Mouse (Mus musculus): ENCODE data around the gene Ap2a1.

The Ap2a1 gene

DNA sequence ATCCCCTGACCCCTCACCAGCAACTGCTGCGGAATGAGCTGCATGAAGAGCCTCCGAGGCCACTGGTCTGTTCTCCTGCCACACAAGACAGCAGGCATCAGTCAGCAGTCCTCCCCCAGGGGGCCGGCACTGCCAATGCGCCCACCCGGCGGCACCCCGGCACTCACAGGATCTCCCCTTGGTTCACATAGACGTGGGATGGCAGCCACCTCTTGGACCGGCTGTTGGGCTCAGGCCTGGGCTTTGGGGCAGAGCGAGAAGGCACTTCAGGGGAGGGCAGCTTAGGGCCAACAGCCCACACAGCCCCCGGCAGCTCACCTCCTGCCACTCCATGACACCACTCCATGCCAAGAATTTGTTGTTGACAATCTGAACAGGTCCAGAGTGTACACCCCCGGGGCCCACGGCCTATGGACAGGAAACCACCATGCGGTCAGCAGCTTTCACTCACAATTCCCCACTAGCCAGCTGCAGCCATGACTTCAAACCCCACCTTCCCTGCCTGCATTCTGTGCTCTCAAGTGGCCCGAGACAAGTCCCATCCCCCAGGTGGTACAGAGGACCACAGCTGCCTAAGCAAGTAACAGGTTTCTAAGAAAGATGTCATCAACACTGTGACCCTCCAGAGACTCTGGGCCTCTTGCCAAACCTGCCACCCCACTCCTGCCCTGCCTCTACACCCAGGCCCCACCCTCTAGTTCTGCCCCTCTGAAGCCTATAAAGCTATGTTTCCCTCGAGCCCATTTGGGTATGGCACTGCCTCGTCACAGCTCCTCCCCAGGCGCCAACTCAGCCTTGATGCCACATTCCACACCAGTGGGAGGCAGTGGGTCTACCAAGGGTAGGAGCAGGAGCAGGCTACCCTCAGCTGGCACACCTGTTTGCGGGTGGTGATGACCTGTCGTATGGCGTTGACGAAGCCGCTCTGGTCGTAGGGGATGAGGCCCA, 64.4 kb downstream of the Ap2a1 start:
- no peak for DNase-seq (ENCODE audit: low spot score in 2 of 2)

DNA sequence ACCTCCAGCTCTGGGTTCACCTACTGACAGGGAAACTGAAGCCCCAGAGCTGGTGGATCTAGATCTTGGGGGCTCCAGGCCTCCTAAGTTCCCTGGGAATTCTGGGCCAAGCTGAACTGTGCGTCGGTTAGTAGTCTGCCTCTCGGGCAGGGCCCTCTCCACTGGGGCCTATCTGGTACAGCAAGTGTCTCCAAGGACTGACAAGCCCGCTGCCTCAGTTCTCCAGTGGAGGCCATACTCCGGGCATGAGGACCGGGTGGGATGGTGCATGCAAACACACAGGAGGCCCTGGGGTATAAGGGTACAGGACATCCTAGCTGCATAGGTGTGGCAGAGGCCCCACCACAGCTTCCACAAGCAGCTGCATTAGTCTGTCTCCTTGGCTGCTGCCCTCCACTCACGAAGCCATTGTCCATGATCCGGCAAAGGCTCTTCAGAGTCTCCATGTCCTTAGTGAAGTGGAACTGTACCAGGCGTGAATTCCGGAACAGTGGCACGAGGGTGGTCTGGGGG, 65.3 kb downstream of the Ap2a1 start:
- no peak for DNase-seq (ENCODE audit: low spot score in 2 of 2)

DNA sequence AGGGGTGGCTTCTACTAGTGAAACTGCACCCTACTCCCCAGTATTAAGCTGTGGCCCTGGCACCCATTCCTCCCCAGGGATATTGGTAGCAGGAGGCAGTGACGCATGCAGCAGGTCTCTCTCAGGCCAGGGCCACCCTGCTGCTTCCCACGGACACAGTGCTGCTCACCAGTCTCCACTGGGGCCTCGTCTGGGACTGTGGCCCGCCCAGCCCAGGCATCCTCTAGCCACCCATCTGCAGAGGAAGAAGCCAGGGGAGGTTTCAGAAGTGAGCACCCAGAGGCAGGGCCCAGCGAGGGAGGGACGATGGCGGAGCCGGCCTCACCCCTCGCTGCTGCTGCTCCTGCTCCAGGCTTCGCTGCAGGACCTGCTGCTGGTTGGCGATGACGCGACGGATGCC, 66.1 kb downstream of the Ap2a1 start:
- DNase-seq (ENCODE audit: low spot score in 2 of 2) = no peak

- DNase-seq (ENCODE audit: low spot score in 2 of 2) = no peak
Observed at GRCm38 (mm10) chr7:44862434-44862833, 66.9 kb downstream of the Ap2a1 start.

DNA sequence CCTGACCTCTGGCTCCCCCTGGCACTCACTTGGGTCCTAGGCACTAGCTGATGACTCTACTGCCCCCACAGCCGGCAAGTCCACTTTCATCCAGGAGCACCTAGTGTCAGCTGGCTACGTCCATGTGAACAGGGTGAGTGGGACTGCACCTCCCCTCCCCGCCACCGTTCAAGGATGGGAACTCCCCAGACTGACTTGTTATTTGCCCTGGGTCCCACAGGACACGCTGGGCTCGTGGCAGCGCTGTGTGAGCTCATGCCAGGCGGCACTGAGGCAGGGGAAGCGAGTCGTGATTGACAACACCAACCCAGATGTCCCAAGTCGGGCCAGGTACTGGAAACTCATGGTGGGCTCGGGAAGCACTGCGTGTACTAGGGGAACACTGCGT, 67.9 kb downstream of the Ap2a1 start:
- no peak for DNase-seq (ENCODE audit: low spot score in 2 of 2)

- peak in 1 of 2 experiments; percentile 75 for DNase-seq (ENCODE audit: low spot score in 2 of 2)
Observed at GRCm38 (mm10) chr7:44860576-44861428, 68.5 kb downstream of the Ap2a1 start.

GRCm38 (mm10) chr7:44859896-44860295, 69.4 kb downstream of the Ap2a1 start:
- DNase-seq (ENCODE audit: low spot score in 2 of 2) = no peak

GRCm38 (mm10) chr7:44857905-44858304, 71.4 kb downstream of the Ap2a1 start:
- peak in 1 of 2 experiments; percentile 48 for DNase-seq (ENCODE audit: low spot score in 2 of 2)

- DNase-seq (ENCODE audit: low spot score in 2 of 2) = peak; percentile 80 to 84
Observed at GRCm38 (mm10) chr7:44857042-44857552, 72.2 kb downstream of the Ap2a1 start, which contains the start of gene Pnkp. Pnkp (plus strand) TSS chr7:44857139.

DNA sequence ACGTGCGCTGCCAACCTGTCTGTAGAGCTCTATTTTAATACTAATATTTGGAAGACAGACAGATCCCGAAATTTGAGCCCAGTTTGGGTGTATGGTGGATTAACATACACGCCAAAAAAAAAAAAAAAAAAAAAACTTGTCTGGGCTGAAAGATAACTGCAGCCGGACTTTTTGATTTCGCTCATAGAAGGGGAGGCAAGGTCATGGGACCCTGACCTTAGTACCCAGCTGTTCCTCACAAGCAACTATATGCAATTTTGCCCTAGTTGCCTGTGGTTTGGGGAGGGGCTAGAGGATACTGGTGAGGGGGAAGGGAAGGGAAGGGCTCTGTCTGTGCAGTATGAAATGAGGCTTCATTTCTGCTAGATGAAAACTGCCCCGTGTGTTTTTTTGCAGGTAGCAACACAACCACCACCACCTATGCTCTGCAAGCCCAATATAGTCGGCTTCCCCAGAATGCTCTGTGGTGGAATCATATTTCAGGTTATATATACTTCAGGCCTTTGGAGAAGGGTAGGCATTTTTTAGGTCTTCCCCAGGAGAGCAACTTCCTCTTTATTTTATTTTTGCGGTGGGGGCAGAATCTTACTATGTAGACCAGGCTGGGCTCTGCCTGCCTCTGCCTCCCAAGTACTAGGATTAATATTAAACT, 72.9 kb downstream of the Ap2a1 start:
- DNase-seq (ENCODE audit: low spot score in 2 of 2) = peak in 1 of 2 experiments; percentile 48

DNA sequence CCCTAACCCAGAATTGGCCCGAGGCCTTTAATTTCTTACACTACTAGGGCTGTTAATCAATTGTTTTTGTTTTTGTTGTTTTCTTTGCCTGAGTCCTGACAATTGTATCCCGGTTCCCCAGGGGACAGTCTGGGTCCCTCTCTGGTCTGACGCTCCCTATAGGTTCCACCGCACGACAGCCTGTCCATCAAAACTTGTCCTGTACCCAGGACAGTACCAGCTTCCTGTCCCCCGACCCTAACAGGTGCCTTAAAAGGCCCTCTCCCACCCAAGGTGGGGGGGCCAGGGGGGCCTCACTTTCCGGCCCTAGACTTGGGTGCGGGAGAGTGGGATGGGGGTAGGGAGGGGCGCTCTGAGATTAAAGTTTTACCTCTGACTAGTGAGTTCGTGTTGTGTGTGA, 74.3 kb downstream of the Ap2a1 start:
- DNase-seq (ENCODE audit: low spot score in 2 of 2) = no peak

- DNase-seq (ENCODE audit: low spot score in 2 of 2) = peak; percentile 73 to 75
Observed at GRCm38 (mm10) chr7:44854356-44855031, 74.8 kb downstream of the Ap2a1 start.

DNA sequence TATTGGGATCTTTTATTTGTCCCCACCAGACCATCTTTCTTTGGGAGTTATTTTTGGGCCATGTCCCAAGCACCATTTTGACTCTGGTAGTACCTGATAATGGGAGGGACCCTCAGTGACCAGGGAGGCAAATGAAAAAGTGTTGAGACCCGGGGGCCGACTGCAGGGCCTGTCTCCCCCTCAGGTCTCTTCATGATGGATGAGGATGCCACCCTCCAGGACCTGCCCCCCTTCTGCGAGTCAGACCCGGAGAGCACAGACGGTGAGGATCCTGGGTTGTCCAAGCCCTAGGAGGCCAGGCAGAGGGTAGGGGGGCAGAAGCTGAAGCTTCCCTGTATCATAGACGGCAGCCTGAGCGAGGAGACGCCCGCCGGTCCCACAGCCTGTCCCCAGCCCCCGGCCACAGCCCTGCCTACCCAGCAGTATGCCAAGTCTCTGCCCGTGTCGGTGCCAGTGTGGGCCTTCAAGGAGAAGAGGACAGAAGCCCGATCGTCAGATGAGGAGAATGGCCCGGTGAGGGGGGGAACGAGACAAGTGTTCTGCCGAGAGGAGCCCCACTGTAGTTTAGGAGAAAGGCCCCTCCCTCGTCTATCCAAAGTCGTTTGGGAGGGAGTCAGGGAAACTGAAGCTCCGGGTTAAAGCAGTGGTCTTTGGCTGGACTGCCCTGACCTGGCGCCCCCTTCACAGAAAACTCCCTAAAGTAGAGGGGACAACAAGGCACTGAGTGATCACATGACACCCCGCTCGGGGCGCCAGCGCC, 75.5 kb downstream of the Ap2a1 start:
- no peak for DNase-seq (ENCODE audit: low spot score in 2 of 2)

DNA sequence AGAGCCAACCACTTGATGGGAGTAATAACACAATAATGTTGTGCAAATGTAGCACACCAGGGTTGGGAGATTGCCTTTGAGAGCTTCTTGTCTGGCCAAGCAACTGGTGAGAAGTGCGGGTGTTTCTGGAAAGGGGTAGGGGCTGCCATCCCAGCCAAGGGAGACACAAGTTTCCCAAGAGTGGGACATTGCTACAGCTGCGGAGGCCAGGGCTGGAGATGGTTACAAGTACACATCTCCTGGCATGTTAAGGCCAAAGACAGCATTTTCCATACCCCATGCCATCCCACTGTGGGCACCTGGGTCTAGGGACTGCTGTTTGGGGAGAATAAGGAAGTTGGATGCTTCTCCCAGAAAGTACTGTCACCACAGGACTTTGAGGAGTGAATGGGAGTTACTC, 76.2 kb downstream of the Ap2a1 start:
- DNase-seq (ENCODE audit: low spot score in 2 of 2) = no peak

DNA sequence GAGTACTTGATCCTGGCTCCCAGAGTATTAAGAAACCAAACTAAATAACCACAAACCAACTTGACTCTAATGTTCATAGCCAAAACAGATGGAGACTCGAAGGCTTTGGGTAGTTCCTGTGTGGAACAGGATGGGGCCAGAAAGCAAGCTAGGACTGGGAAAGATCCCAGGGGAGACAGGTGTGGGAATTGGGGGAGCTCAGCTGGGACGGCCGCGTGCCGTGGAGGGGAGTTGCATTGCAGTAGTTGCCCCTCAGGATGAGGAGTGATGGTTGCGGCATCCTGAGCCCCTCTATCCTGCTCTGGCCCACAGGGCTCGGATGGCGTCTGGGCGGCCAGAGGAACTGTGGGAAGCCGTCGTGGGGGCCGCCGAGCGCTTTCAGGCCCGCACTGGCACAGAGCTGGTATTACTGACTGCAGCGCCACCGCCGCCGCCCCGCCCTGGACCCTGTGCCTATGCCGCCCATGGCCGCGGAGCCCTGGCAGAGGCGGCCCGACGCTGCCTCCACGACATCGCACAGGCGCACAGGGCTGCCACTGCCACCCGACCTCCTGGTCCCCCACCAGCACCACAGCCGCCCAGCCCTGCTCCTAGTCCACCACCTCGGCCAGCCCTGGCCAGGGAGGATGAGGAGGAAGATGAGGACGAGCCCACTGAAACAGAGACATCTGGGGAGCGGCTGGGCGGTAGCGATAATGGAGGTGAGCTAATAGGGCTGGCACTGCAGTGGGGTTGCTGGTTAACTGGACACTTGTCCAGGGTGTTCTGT, 76.9 kb downstream of the Ap2a1 start:
- no peak for DNase-seq (ENCODE audit: low spot score in 2 of 2)

DNA sequence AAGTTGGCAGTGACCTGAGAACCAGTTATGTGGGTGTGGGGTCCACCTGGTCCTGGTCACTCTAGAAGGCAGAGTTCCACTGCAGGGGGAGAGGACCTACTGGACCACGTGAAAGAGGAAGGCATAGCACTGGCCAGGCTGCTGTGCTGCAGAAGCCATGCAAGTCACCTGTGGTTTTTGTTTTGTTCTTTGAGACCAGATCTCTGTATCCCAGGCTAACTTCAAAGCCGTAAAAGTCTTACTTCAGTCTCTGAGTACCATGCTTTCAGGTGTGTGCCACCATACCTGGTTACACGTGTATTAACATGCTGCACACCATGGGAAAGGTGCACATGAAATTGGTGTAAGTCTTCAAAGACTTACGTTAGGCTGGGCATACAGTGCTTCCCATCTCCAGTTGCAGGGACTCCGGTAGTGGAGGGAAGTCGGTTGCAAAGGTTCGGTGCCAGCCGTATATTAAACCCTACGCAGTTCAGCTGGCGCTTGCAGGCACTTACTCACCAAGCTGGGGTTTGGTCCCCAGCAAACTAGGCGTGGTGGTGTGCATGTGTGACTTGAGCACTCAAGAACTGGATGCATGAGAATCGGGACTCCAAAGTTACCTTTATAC, 77.6 kb downstream of the Ap2a1 start:
- DNase-seq (ENCODE audit: low spot score in 2 of 2) = no peak

DNA sequence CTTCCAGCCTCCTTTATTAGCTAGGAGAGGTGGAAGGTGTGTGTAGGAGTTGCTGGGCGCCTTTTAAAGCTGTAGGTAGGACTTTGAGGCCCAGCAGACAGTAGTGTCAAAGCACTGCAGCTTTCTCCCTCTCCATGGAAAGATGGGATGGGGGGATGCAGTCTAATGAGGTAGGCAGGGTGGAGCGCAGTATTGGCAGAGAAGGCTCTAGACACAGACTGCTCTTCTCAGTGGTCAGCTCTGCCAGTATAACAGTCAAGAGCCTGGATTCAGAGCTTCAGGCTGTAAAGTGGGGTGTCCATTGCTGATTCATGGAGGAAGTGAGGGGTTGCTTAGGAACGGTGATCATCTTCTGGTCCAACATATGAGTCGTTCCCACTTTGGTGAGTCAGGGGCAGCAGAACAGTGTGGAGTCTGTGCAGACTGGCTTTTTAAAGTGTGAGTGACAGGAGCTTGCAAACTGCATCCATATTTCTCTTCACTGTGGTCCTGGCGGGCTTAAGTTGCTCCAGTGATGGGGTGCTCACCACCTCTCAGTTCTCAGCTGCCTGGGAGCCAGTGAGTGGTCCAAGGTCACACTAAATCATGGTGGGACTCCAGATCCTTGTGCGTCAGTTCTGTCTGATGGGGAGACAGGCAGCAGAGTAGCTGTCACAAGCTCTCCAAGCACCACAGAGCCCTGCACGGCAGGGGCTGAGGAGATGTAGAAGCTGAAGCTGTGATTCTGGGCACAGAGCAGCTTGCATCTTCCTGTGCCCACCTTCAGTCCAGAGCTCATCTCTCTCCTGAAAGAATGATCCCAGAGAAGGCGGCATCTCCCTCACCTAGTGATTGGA, 78.3 kb downstream of the Ap2a1 start:
- no peak for DNase-seq (ENCODE audit: low spot score in 2 of 2)
